8 mouse cellular contexts compared by ENCODE assay signal in genomic region chr13:100832188-100832587, GRCm38 (mm10). TPM values are rescaled to one million over a fixed set of nuclear protein-coding genes. Genes with fewer than 3 reads are reported as not detected.
A peak's percentile ranks its signal among the peaks of the same experiment; 100 is the strongest.
DNase-seq lines count a peak whose midpoint lies in the region; ATAC-seq and TF ChIP-seq lines count a peak whose summit lies in the region.

No protein-coding gene starts in this region.

- DNase-seq in heart, adult 11 months: peak; percentile 73
- no peak for DNase-seq in heart, postnatal 25 days (ENCODE audit: low spot score)
- DNase-seq in forebrain, embryonic 14.5 days (ENCODE audit: low spot score): no peak
- no peak for DNase-seq in right cerebral cortex, adult 18-20 months
- DNase-seq in ovary, adult 18-20 months (ENCODE audit: low spot score): no peak
- DNase-seq in kidney, postnatal 4 days: no peak

- H3K4me1 ChIP-seq in E14TG2a.4 (replicated peaks; ENCODE audit: low read depth, low read length): peaks cover 26% of the 10 kb centered on the region
- H3K4me1 ChIP-seq in forebrain, embryonic 14.5 days (ENCODE audit: control insufficient read depth, insufficient read depth, low read length): peaks cover 14% of the 10 kb centered on the region
- H3K4me1 ChIP-seq in liver, embryonic 16.5 days (ENCODE audit: control insufficient read depth, low read depth, low read length): peaks cover 18% of the 10 kb centered on the region

- no peak overlapping the region for H3K27ac ChIP-seq in forebrain, embryonic 14.5 days (ENCODE audit: low read depth, low read length)
- H3K27ac ChIP-seq in liver, embryonic 16.5 days (ENCODE audit: low read length): peak overlapping the region; percentile 96

- H3K9me3 ChIP-seq in E14TG2a.4 (ENCODE audit: low read length): no peaks in the 10 kb centered on the region
- no peaks in the 10 kb centered on the region for H3K9me3 ChIP-seq in forebrain, embryonic 14.5 days (replicated peaks; ENCODE audit: control insufficient read depth, low read length)
- no peaks in the 10 kb centered on the region for H3K9me3 ChIP-seq in liver, embryonic 16.5 days (replicated peaks; ENCODE audit: control insufficient read depth, low read length)

- intact Hi-C loops in heart, postnatal 25 days (cut with DNase I): loop anchor here (5.0 to 10.0 kb wide), 2 partner anchors 100 to 337 kb away; partner anchors contain the start of genes Cdk7 and Gtf2h2

- H3K9ac ChIP-seq in forebrain, embryonic 14.5 days (ENCODE audit: low read length): peak overlapping the region; percentile 94
- H3K9ac ChIP-seq in liver, embryonic 16.5 days (ENCODE audit: low read depth, low read length): peak overlapping the region; percentile 99

- TF ChIP-seq CTCF in E14TG2a.4 (conservative IDR thresholded peaks at IDR 0.05; ENCODE audit: low read length): no peak

- peak overlapping the region; percentile 99 for H3K4me3 ChIP-seq in E14TG2a.4 (replicated peaks; ENCODE audit: low read length)
- H3K4me3 ChIP-seq in forebrain, embryonic 14.5 days (ENCODE audit: low read depth, low read length): peak overlapping the region; percentile 94
- H3K4me3 ChIP-seq in liver, embryonic 16.5 days (ENCODE audit: low read depth, low read length): peak overlapping the region; percentile 100

- 8% methylated on average over 8 of the region's 8 CpGs for WGBS in forebrain, embryonic 14.5 days
- under 1% methylated on average over 8 of the region's 8 CpGs for WGBS in liver, embryonic 16.5 days (ENCODE audit: insufficient replicate concordance)

- no peak for ATAC-seq in forebrain, embryonic 14.5 days
- ATAC-seq in liver, embryonic 16.5 days (ENCODE audit: low read depth): no peak

- peaks cover 18% of the 10 kb centered on the region for H3K36me3 ChIP-seq in E14TG2a.4 (ENCODE audit: insufficient read depth, low read length)
- H3K36me3 ChIP-seq in forebrain, embryonic 14.5 days (ENCODE audit: control insufficient read depth, insufficient read depth, low read length): peaks cover 9% of the 10 kb centered on the region; the same call in 1 of the 2 replicates
- peaks cover 6% of the 10 kb centered on the region for H3K36me3 ChIP-seq in liver, embryonic 16.5 days (ENCODE audit: control insufficient read depth, insufficient read depth)

- peak overlapping the region; percentile 81 for H3K4me2 ChIP-seq in forebrain, embryonic 14.5 days (ENCODE audit: low read length)
- peak overlapping the region; percentile 89 for H3K4me2 ChIP-seq in liver, embryonic 16.5 days (ENCODE audit: low read depth, low read length)

- H3K27me3 ChIP-seq in E14TG2a.4 (ENCODE audit: insufficient read depth, low read length): peaks cover 24% of the 10 kb centered on the region
- no peaks in the 10 kb centered on the region for H3K27me3 ChIP-seq in forebrain, embryonic 14.5 days (replicated peaks; ENCODE audit: control insufficient read depth, insufficient read depth, low read length)
- H3K27me3 ChIP-seq in liver, embryonic 16.5 days (ENCODE audit: control insufficient read depth, insufficient read depth, low read depth, low read length): no peaks in the 10 kb centered on the region

RNA-seq across cellular contexts. Expression of gene Slc30a5, which starts 1.0 kb away (rescaled TPM):
- total RNA-seq in heart, postnatal 25 days (2021): 10 to 100 TPM; 20.5 to 23.8 TPM
- 35.8 and 39.4 TPM in 2 replicates for polyA plus RNA-seq in forebrain, embryonic 14.5 days (2014; fragmentation: Nextera tagmentation; extraction: Ambion mirVana)
- polyA plus RNA-seq in liver, embryonic 16.5 days (2015; fragmentation: Nextera tagmentation; extraction: Ambion mirVana): 21.2 and 22.3 TPM in 2 replicates

RNA-seq across cellular contexts. Expression of gene Ccnb1, which starts 45.8 kb away (rescaled TPM):
- total RNA-seq in heart, postnatal 25 days (2021): 1 to 10 TPM in 1 of 2 experiments, under 1 TPM in 1; 0.55 to 1.4 TPM
- polyA plus RNA-seq in forebrain, embryonic 14.5 days (2014; fragmentation: Nextera tagmentation; extraction: Ambion mirVana): 164 and 215 TPM in 2 replicates
- polyA plus RNA-seq in liver, embryonic 16.5 days (2015; fragmentation: Nextera tagmentation; extraction: Ambion mirVana): 186 and 211 TPM in 2 replicates

RNA-seq across cellular contexts. Expression of gene Cenph, which starts 56.5 kb away (rescaled TPM):
- under 1 TPM in 1 of 2 experiments, not detected in 1; 0.20 TPM for total RNA-seq in heart, postnatal 25 days (2021)
- polyA plus RNA-seq in forebrain, embryonic 14.5 days (2014; fragmentation: Nextera tagmentation; extraction: Ambion mirVana): 16.5 and 20.4 TPM in 2 replicates
- 24.0 and 24.2 TPM in 2 replicates for polyA plus RNA-seq in liver, embryonic 16.5 days (2015; fragmentation: Nextera tagmentation; extraction: Ambion mirVana)
